Mouse (Mus musculus) liver, embryonic 12.5 days (tissue): Measurements from ENCODE around the gene Serpine1. TPM values are rescaled to one million over a fixed set of nuclear protein-coding genes. Genes with fewer than 3 reads are reported as not detected.

Source experiments
- ATAC-seq: fragments of 200-750 bp; cut with Nextera tagmentation; 2 replicates; pipeline ENCODE4 v1.8.0; 2017; ENCODE audit warnings: moderate number of reproducible peaks, mild to moderate bottlenecking, moderate library complexity
- H3K27ac ChIP-seq: fragments of 300-500 bp; sonication (generic); 2 replicates; pipeline ENCODE4 v1.5.1; 2016; ENCODE audit warnings: mild to moderate bottlenecking
- H3K27me3 ChIP-seq: fragments of 300-500 bp; sonication (generic); replicated peaks from 2 replicates; pipeline ENCODE4 v1.6.1; 2016; ENCODE audit warnings: mild to moderate bottlenecking, moderate library complexity
- H3K36me3 ChIP-seq: fragments of 300-500 bp; sonication (generic); 2 replicates; pipeline ENCODE4 v1.6.1; 2016; ENCODE audit warnings: mild to moderate bottlenecking, moderate library complexity
- H3K4me1 ChIP-seq: fragments of 300-500 bp; sonication (generic); 2 replicates; pipeline ENCODE4 v1.6.1; 2016
- H3K4me2 ChIP-seq: fragments of 300-500 bp; sonication (generic); 2 replicates; pipeline ENCODE4 v1.6.1; 2016; ENCODE audit warnings: mild to moderate bottlenecking, moderate library complexity
- H3K4me3 ChIP-seq: fragments of 300-500 bp; sonication (generic); 2 replicates; pipeline ENCODE4 v1.5.1; 2016; ENCODE audit warnings: mild to moderate bottlenecking, moderate library complexity
- H3K9ac ChIP-seq: fragments of 300-500 bp; sonication (generic); 2 replicates; pipeline ENCODE4 v1.6.1; 2016; ENCODE audit warnings: mild to moderate bottlenecking, moderate library complexity
- H3K9me3 ChIP-seq: fragments of 300-500 bp; sonication (generic); replicated peaks from 2 replicates; pipeline ENCODE4 v1.6.1; 2016; ENCODE audit warnings: mild to moderate bottlenecking, moderate library complexity
- WGBS: fragments of 180-500 bp; shearing (Covaris S2); methylation state at CpG from one replicate; pipeline ENCODE4 v1.1.7; 2016; ENCODE audit not compliant: insufficient replicate concordance; 5-methylcytosine and 5-hydroxymethylcytosine counted together
- polyA plus RNA-seq: library from polyadenylated mRNA; unstranded; fragments of >200 nt; fragmentation: Nextera tagmentation; extraction: Ambion mirVana; gene quantifications from 2 replicates; pipeline ENCODE4 v1.2.1, GENCODE M21; 2016

Gene Serpine1
- polyA plus RNA-seq, 1 experiment from 2014 or later: 0.19 TPM

DNA sequence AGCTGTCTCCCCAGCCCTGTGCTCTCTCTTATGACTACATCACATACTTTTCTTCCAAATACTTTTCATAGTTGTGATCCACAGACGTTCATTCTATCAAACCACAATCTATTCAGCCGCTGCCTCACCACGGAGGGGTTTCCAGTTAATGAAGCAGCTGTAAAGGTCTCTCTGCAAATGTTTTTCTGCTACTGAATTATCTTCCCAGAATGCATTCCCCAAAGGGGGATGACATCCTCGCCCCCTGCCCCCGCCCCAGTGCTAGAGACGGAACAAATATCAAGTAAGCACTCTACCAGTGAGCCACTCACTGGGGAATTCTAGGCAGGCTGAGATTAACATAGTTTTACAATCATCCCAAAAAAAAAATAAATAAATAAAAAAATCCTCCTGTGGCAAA is 36.0 kb upstream of the Serpine1 start:
- peaks cover 44% of the 10 kb centered on the region for H3K36me3 ChIP-seq
- H3K4me1 ChIP-seq: peaks cover 36% of the 10 kb centered on the region
- 55% methylated on average over 6 of the region's 6 CpGs for WGBS
- H3K4me3 ChIP-seq: no peak overlapping the region
- 0 out of 2 replicates have a peak, but pooled peaks cover 5% of the 10 kb centered on the region for H3K27me3 ChIP-seq
- no peak overlapping the region for H3K4me2 ChIP-seq
- H3K9ac ChIP-seq: no peak overlapping the region
- no peak overlapping the region for H3K27ac ChIP-seq
- H3K9me3 ChIP-seq: peaks cover 33% of the 10 kb centered on the region
- ATAC-seq: no peak

GRCm38 (mm10) chr5:137107670-137108069 is 35.6 kb upstream of the Serpine1 start:
- 67% methylated on average over 8 of the region's 8 CpGs for whole genome bisulfite sequencing
- peaks cover 41% of the 10 kb centered on the region for H3K4me1 ChIP-seq
- no peak overlapping the region for H3K4me2 ChIP-seq

GRCm38 (mm10) chr5:137107024-137107423 is 35.0 kb upstream of the Serpine1 start:
- Histone ChIP-seq H3K27me3 (0 out of 2 replicates have a peak, but pooled peaks cover 5% of the 10 kb centered on the region), H3K27ac (0 out of 2 replicates have a peak overlapping the region, but pooled peaks have one; percentile 17), H3K36me3 (peaks cover 33% of the 10 kb centered on the region), H3K4me3 (no peak overlapping the region), H3K4me1 (peaks cover 47% of the 10 kb centered on the region), H3K9me3 (peaks cover 23% of the 10 kb centered on the region), H3K4me2 (peak overlapping the region; percentile 34), H3K9ac (peak overlapping the region; percentile 20; the same call in 1 of the 2 replicates)
- ATAC-seq: no peak
- 6% methylated on average over 6 of the region's 6 CpGs for WGBS

More at GRCm38 (mm10) chr5:137107670-137108069, 35.6 kb upstream of the Serpine1 start:
- Histone ChIP-seq H3K9ac (no peak overlapping the region), H3K27me3 (0 out of 2 replicates have a peak, but pooled peaks cover 5% of the 10 kb centered on the region), H3K36me3 (peaks cover 40% of the 10 kb centered on the region), H3K4me3 (no peak overlapping the region), H3K9me3 (peaks cover 29% of the 10 kb centered on the region), H3K27ac (no peak overlapping the region)
- no peak for ATAC-seq

GRCm38 (mm10) chr5:137106434-137106833 is 34.4 kb upstream of the Serpine1 start:
- H3K9ac ChIP-seq: peak overlapping the region; percentile 20; the same call in 1 of the 2 replicates
- peaks cover 52% of the 10 kb centered on the region for H3K4me1 ChIP-seq
- no peak overlapping the region for H3K4me3 ChIP-seq
- H3K27ac ChIP-seq: 0 out of 2 replicates have a peak overlapping the region, but pooled peaks have one; percentile 17
- 0 out of 2 replicates have a peak, but pooled peaks cover 5% of the 10 kb centered on the region for H3K27me3 ChIP-seq
- ATAC-seq: no peak
- 66% methylated on average over 4 of the region's 4 CpGs for WGBS
- H3K4me2 ChIP-seq: peak overlapping the region; percentile 34
- H3K36me3 ChIP-seq: peaks cover 27% of the 10 kb centered on the region
- peaks cover 17% of the 10 kb centered on the region for H3K9me3 ChIP-seq

- Histone ChIP-seq H3K27ac (peak overlapping the region; percentile 99), H3K36me3 (0 out of 2 replicates have a peak, but pooled peaks cover 12% of the 10 kb centered on the region), H3K4me1 (peaks cover 76% of the 10 kb centered on the region), H3K9ac (peak overlapping the region; percentile 69), H3K9me3 (no peaks in the 10 kb centered on the region), H3K4me2 (peak overlapping the region; percentile 68), H3K27me3 (0 out of 2 replicates have a peak, but pooled peaks cover 5% of the 10 kb centered on the region), H3K4me3 (no peak overlapping the region)
- 84% methylated on average over 2 of the region's 2 CpGs for WGBS
- ATAC-seq: no peak
Observed at GRCm38 (mm10) chr5:137103969-137104368, 31.9 kb upstream of the Serpine1 start.

DNA sequence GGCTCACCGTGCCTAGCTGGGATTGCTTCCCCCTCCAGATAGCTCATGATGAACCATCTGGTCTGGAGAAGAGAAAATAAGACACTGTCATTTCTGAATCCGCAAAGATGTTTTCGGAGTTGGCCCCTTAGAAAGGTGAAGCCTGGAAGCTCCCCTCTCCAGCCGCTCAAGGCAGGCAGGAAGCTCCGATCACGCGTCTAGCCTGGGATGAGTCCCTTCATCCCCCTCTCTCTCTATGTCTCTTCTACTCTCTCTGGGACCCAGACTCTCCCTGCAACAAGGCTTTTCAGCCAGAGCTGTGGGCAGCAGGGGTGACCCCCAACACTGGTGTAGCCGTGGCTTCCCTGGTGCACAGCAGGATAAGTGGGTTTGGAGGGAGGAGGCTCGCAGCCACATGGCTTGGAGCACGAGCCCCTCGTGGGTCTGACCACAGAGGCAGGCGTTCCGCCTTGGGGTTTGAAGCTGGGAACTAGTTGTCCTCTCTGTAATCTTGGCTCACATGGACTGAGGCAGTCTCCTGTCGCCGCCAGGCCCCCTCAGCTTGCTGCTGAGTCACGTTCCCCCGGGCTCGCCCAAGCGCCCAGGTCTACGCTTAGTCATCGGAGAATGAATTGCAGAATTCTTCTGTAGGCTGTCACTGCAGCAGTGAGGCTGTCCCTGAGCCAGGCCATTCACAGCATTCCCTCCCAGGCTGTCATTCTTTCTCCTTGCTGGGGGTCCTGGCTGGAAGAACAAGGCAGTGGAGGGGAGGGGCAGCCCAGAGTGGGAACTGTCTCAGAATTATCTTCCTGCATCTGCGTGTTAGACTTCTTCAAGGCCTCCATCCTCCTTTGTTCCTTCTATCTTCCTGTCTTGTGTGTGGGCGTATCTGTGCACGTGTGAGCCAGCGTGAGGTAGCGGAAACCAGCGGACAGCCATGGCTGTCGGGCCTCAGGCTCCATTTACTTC is 30.8 kb upstream of the Serpine1 start:
- Histone ChIP-seq H3K36me3 (0 out of 2 replicates have a peak, but pooled peaks cover 12% of the 10 kb centered on the region), H3K4me3 (peak overlapping the region; percentile 32), H3K9ac (peak overlapping the region; percentile 69), H3K27ac (peak overlapping the region; percentile 99), H3K27me3 (0 out of 2 replicates have a peak, but pooled peaks cover 2% of the 10 kb centered on the region), H3K4me1 (peaks cover 88% of the 10 kb centered on the region), H3K4me2 (peak overlapping the region; percentile 68), H3K9me3 (no peaks in the 10 kb centered on the region)
- peak; percentile 93 for ATAC-seq
- WGBS: 31% methylated on average over 28 of the region's 28 CpGs

- ATAC-seq: no peak
- peak overlapping the region; percentile 99 for H3K27ac ChIP-seq
Observed at GRCm38 (mm10) chr5:137102078-137102477, 30.0 kb upstream of the Serpine1 start.

GRCm38 (mm10) chr5:137100660-137101059 is 28.6 kb upstream of the Serpine1 start:
- no peaks in the 10 kb centered on the region for H3K27me3 ChIP-seq
- WGBS: 41% methylated on average over 4 of the region's 4 CpGs
- H3K9me3 ChIP-seq: no peaks in the 10 kb centered on the region
- H3K4me2 ChIP-seq: no peak overlapping the region
- 0 out of 2 replicates have a peak, but pooled peaks cover 12% of the 10 kb centered on the region for H3K36me3 ChIP-seq
- H3K9ac ChIP-seq: peak overlapping the region; percentile 24
- no peak overlapping the region for H3K4me3 ChIP-seq
- no peak for ATAC-seq
- peak overlapping the region; percentile 99 for H3K27ac ChIP-seq
- H3K4me1 ChIP-seq: peaks cover 81% of the 10 kb centered on the region

More at GRCm38 (mm10) chr5:137102078-137102477, 30.0 kb upstream of the Serpine1 start:
- 0 out of 2 replicates have a peak, but pooled peaks cover 12% of the 10 kb centered on the region for H3K36me3 ChIP-seq
- peak overlapping the region; percentile 69 for H3K9ac ChIP-seq
- peaks cover 92% of the 10 kb centered on the region for H3K4me1 ChIP-seq
- no peaks in the 10 kb centered on the region for H3K27me3 ChIP-seq
- H3K9me3 ChIP-seq: no peaks in the 10 kb centered on the region
- peak overlapping the region; percentile 68 for H3K4me2 ChIP-seq
- WGBS: 71% methylated on average over 10 of the region's 10 CpGs
- H3K4me3 ChIP-seq: no peak overlapping the region

DNA sequence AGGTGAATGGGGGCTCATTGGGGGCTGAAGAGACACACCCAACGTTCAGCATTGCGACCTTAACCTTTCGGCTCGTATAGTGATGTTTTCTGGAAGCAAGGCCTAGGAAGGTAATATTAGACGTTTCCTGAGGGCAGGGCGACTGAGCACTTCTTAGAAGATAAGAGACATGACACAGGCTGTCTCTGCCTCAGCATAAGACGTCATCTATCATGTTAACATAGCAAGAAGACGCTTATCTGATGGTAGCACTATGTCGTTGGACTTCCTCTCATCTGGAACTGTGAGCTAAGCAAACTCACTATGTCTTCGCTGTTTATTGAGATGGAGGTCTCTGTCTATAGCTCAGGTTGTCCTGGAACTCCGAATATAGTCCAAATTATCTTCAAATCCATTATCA is 26.4 kb upstream of the Serpine1 start:
- Histone ChIP-seq H3K4me1 (peaks cover 71% of the 10 kb centered on the region), H3K4me2 (peak overlapping the region; percentile 29), H3K9me3 (no peaks in the 10 kb centered on the region), H3K9ac (peak overlapping the region; percentile 22; the same call in 1 of the 2 replicates), H3K36me3 (no peaks in the 10 kb centered on the region), H3K4me3 (no peak overlapping the region), H3K27ac (peak overlapping the region; percentile 71), H3K27me3 (no peaks in the 10 kb centered on the region)
- 23% methylated on average over 11 of the region's 11 CpGs for WGBS
- peak; percentile 54 for ATAC-seq

DNA sequence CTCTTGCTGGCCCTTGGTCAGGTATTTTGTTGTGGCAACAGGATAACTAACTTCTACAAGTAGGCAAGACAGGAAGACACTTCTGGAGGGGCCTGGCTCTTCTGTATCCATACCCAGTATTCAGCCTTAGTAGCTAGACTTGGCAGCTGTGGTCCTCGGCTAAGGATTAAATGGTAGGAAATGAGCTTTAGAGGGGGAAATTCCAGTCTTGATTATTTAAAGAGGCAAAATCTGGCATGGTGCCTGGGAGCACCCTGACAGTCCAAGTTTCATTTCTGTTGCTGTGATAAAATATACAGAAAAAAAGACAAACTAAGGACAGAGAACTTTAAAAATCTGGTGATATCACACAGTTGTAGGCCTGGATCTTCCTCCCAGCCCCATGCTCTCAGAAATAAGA is 24.0 kb upstream of the Serpine1 start:
- Histone ChIP-seq H3K4me2 (no peak overlapping the region), H3K4me1 (peaks cover 56% of the 10 kb centered on the region), H3K27ac (no peak overlapping the region), H3K9me3 (no peaks in the 10 kb centered on the region), H3K4me3 (no peak overlapping the region), H3K36me3 (no peaks in the 10 kb centered on the region), H3K27me3 (no peaks in the 10 kb centered on the region), H3K9ac (no peak overlapping the region)
- ATAC-seq: no peak
- WGBS: 73% methylated on average over 1 of the region's 1 CpGs

- Histone ChIP-seq H3K27me3 (no peaks in the 10 kb centered on the region), H3K9ac (no peak overlapping the region), H3K4me2 (no peak overlapping the region), H3K36me3 (no peaks in the 10 kb centered on the region), H3K9me3 (no peaks in the 10 kb centered on the region), H3K4me1 (peaks cover 47% of the 10 kb centered on the region), H3K27ac (no peak overlapping the region), H3K4me3 (no peak overlapping the region)
- WGBS: 57% methylated on average over 10 of the region's 10 CpGs
- no peak for ATAC-seq
Observed at GRCm38 (mm10) chr5:137095135-137095534, 23.1 kb upstream of the Serpine1 start.

DNA sequence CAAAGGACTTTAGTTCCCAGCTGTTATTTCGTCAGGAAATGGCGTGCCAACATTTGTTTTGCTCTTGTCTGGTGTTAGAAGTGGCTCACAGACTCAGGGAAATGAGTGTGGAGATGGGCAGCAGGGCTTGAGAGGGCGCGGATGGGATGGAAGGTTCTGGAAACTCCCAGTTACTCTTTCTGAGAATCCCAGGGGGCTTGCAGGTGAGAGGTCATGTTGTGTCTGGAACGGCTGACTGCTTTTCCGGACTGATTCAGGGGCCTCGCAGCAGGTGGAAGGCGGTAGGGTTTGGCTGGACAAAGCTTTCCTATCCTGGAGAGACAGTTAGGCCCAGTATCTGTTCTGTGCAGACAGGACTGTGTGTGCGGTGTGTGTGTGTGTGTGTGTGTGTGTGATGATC is 21.7 kb upstream of the Serpine1 start:
- WGBS: 65% methylated on average over 9 of the region's 9 CpGs
- Histone ChIP-seq H3K4me3 (no peak overlapping the region), H3K4me1 (peaks cover 34% of the 10 kb centered on the region), H3K27ac (no peak overlapping the region), H3K4me2 (no peak overlapping the region), H3K27me3 (no peaks in the 10 kb centered on the region), H3K36me3 (no peaks in the 10 kb centered on the region), H3K9ac (no peak overlapping the region), H3K9me3 (0 out of 2 replicates have a peak, but pooled peaks cover 1% of the 10 kb centered on the region)
- no peak for ATAC-seq
